Mouse (Mus musculus): ENCODE measurements around the gene Iqgap1. TPM values are rescaled to one million over a fixed set of nuclear protein-coding genes. Genes with fewer than 3 reads are reported as not detected.

Gene Iqgap1
- total RNA-seq, 1 experiment from 2014 or later = 141 TPM

- ATAC-seq (replicated peaks in 1 of 2; ENCODE audit: insufficient read depth in 1 of 2, low FRiP score in 2 of 2, low TSS enrichment in 1 of 2, low read depth in 1 of 2, poor library complexity in 2 of 2, severe bottlenecking in 2 of 2) = 0 out of 4 replicates have a peak, but pooled peaks of 1 of the 2 experiments have one; percentile 14
Observed at GRCm38 (mm10) chr7:80846280-80846678, 20.5 kb upstream of the Iqgap1 start.

DNA sequence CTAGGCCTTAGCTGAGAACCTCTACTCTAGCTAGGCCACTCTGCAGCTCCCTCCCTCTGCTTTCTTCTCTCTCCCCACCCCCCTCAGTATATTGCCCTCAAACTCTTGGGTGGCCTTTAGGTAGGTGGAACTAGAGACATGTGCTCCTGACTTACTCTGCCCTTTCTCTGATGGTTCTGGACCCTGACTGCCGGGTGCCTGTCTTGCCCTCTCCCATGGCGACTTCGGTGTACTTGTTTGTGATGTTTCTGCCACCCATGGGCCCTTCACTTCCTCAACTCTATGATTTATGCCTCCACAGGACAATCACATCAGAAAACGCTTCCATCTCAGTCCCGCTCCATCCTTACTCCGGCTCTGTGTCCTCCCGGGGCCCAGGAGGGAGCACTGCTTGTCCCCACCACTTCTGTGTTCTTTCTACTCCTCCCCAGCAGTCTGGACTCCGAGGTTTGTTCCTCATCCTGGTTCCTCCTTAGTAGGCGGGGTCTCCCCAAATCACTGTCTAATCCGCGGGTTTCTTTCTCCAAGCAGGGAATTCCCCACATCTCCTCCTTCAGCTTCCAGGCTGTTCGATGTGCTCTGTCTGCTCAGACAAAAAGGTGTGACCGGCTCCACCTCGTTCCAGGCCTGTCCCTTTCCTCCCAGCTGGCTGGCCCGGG, 20.0 kb upstream of the Iqgap1 start:
- ATAC-seq (replicated peaks in 1 of 2; ENCODE audit: insufficient read depth in 1 of 2, low FRiP score in 2 of 2, low TSS enrichment in 1 of 2, low read depth in 1 of 2, poor library complexity in 2 of 2, severe bottlenecking in 2 of 2) = peak in 1 of 2 experiments; percentile 7; a peak in 1 of 4 replicates

- ATAC-seq (replicated peaks in 1 of 2; ENCODE audit: insufficient read depth in 1 of 2, low FRiP score in 2 of 2, low TSS enrichment in 1 of 2, low read depth in 1 of 2, poor library complexity in 2 of 2, severe bottlenecking in 2 of 2) = no peak
Observed at GRCm38 (mm10) chr7:80844691-80845090, 18.9 kb upstream of the Iqgap1 start.

DNA sequence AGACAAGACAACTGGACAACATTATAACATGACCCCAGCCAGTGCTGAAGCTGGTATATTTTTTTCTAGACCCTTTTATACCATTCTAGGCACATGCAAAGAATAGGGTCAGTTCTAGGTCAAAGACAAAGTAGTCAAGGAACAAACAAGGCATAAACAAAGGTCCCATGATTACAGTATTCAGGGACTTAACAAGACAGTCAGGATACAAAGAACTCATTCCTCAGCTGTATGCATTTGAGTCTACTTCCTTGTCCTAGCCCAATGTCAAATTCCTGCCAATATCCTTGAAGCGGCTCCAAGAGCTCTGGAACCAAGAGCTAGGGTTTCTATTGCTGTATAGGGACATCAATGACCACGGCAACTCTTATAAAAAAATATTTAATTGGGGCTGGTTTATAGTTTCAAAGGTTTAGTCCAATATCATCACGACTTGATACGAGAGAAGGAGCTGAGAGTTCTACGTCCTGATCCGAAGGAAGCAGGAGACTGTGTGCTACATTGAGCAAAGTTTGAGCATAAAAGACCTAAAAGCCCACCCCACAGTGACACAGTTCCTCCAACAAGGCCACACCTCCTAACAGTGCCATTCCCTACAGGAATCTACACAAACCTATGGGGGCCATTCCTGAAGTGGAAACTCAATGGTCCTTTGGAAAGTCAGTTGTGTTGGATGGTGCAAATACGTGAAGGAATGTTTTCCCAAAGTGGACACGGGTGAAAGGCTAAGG, 18.3 kb upstream of the Iqgap1 start:
- ATAC-seq (replicated peaks in 1 of 2; ENCODE audit: insufficient read depth in 1 of 2, low FRiP score in 2 of 2, low TSS enrichment in 1 of 2, low read depth in 1 of 2, poor library complexity in 2 of 2, severe bottlenecking in 2 of 2) = no peak

- no peak for ATAC-seq (replicated peaks in 1 of 2; ENCODE audit: insufficient read depth in 1 of 2, low FRiP score in 2 of 2, low TSS enrichment in 1 of 2, low read depth in 1 of 2, poor library complexity in 2 of 2, severe bottlenecking in 2 of 2)
Observed at GRCm38 (mm10) chr7:80843176-80843575, 17.4 kb upstream of the Iqgap1 start.

GRCm38 (mm10) chr7:80842132-80842531, 16.4 kb upstream of the Iqgap1 start:
- ATAC-seq (replicated peaks in 1 of 2; ENCODE audit: insufficient read depth in 1 of 2, low FRiP score in 2 of 2, low TSS enrichment in 1 of 2, low read depth in 1 of 2, poor library complexity in 2 of 2, severe bottlenecking in 2 of 2) = no peak

DNA sequence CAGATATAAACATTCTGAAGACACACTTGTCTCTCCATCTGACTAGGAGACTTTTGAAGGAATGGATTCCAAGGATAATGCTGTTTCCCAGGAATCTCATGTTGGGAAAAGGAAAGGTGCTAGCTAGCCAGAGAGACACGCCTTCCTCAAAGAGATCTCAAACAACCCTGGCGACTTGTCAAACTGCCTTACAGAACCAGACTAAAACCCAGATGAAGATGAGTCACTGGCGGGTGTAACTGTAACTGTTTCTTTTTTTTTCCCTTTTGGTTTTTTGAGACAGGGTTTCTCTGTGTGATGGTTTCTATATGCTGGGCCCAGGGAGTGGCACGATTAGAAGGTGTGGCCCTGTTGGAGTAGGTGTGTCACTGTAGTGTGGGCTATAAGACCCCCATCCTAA, 15.2 kb upstream of the Iqgap1 start:
- ATAC-seq (replicated peaks in 1 of 2; ENCODE audit: insufficient read depth in 1 of 2, low FRiP score in 2 of 2, low TSS enrichment in 1 of 2, low read depth in 1 of 2, poor library complexity in 2 of 2, severe bottlenecking in 2 of 2) = no peak

DNA sequence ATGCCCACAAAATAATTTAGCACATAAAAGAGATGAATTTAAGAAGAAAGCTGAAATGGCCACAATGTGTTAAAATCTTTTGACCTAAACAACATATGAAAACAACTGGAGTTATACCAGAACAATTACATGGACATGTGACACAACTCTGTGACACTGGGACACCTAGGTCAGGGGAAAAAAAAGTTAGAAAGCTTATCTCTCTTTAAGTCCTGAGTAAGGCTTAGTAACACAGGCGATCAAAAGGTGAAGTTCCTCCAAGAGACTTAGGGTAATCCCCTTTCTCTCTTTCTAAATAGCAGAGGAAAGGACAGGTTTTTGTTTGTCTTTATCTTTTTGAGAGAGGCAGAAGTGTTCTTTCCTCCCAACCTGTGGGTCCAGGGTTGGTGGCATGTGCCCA, 14.5 kb upstream of the Iqgap1 start:
- no peak for ATAC-seq (replicated peaks in 1 of 2; ENCODE audit: insufficient read depth in 1 of 2, low FRiP score in 2 of 2, low TSS enrichment in 1 of 2, low read depth in 1 of 2, poor library complexity in 2 of 2, severe bottlenecking in 2 of 2)

GRCm38 (mm10) chr7:80839755-80840154, 14.0 kb upstream of the Iqgap1 start:
- no peak for ATAC-seq (replicated peaks in 1 of 2; ENCODE audit: insufficient read depth in 1 of 2, low FRiP score in 2 of 2, low TSS enrichment in 1 of 2, low read depth in 1 of 2, poor library complexity in 2 of 2, severe bottlenecking in 2 of 2)

- no peak for ATAC-seq (replicated peaks in 1 of 2; ENCODE audit: insufficient read depth in 1 of 2, low FRiP score in 2 of 2, low TSS enrichment in 1 of 2, low read depth in 1 of 2, poor library complexity in 2 of 2, severe bottlenecking in 2 of 2)
Observed at GRCm38 (mm10) chr7:80838247-80838646, 12.5 kb upstream of the Iqgap1 start.

DNA sequence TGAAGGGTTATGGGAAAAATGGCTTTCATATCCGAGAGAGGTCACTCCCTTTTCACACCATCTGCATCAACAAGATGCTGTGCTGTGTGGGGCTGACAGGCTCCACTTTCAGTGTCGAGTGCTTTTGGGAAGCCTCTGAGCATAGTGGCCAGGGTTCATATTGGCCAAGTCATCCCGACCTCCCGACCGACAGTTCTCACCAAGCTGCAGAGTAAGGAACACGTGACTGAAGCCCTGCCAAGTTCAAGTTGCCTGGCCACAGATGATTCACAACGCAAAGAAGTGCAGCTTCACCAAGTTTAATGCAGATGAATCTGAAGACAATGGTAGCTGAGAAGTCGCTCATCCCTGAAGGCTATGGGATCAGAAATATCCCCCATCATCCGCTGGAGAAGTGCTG, 12.0 kb upstream of the Iqgap1 start:
- no peak for ATAC-seq (replicated peaks in 1 of 2; ENCODE audit: insufficient read depth in 1 of 2, low FRiP score in 2 of 2, low TSS enrichment in 1 of 2, low read depth in 1 of 2, poor library complexity in 2 of 2, severe bottlenecking in 2 of 2)

DNA sequence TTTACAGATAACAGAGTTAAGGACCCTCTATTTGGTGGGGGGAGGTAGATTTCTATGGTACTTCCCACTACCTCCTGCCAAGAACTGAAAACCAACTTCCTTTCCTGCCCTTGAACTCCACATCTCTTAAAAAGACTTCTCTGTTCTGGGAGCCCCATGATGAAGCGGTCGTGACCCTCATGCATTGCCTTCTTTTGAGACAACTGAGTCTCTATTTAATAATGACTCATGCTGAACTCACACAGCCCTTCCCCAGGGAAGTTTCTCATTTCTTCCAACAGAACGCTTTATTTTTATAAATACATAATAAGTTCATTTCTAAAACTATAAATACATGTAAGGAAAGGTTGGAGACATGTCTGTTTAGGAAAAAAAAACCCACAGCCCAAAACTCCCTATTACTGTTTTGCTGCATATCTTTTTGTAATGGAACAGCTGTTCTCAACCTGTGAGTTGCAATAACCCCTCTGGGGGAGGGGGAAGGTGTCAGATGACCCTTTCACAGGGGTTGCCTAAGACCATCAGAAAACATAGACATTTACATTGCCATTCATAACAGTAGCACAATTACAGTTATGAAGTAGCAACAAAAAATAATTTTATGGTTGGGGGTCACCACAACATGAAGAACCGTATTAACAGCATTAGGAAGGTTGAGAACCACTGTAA, 10.3 kb upstream of the Iqgap1 start:
- ATAC-seq (replicated peaks in 1 of 2; ENCODE audit: insufficient read depth in 1 of 2, low FRiP score in 2 of 2, low TSS enrichment in 1 of 2, low read depth in 1 of 2, poor library complexity in 2 of 2, severe bottlenecking in 2 of 2) = 0 out of 4 replicates have a peak, but pooled peaks of 1 of the 2 experiments have one; percentile 18

DNA sequence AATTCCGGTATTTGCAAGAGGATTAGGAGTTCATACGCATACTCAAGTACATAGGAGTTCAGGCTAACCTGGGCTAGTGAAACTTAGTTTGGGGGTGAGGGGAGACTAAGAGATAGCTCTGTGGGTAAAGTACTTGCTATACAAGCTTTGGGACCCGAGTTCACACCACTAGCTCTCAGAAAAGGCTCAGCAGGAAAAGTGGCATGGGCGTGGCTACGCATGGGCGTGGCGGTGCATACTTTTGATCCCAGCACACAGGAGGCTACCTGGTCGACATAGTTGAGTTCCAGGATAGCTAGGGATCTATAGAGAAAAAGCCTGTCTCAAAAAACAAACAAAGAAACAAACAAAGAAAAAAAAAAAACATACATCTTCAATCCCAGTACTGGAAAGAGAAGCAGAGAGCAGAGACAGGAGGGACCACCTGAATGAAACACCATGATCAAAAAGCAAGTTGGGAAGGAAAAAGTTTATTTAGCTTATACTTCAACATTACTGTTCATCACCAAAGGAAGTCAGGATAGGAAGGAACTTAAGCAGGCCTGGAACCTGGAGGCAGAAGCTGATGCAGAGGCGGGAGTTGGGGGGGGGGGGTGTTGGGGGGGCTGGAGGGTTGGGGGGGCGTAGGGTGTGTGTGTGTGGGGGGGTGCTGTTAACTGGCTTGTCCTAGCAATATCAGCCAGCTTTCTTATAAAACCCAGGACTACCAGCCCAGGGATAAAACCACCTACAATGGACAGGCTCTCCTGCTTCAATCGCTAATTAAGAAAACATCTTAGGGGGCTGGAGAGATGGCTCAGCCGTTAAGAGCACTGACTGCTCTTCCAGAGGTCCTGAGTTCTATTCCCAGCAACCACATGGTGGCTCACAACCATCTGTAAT, 8.1 kb upstream of the Iqgap1 start:
- ATAC-seq (replicated peaks in 1 of 2; ENCODE audit: insufficient read depth in 1 of 2, low FRiP score in 2 of 2, low TSS enrichment in 1 of 2, low read depth in 1 of 2, poor library complexity in 2 of 2, severe bottlenecking in 2 of 2) = no peak

DNA sequence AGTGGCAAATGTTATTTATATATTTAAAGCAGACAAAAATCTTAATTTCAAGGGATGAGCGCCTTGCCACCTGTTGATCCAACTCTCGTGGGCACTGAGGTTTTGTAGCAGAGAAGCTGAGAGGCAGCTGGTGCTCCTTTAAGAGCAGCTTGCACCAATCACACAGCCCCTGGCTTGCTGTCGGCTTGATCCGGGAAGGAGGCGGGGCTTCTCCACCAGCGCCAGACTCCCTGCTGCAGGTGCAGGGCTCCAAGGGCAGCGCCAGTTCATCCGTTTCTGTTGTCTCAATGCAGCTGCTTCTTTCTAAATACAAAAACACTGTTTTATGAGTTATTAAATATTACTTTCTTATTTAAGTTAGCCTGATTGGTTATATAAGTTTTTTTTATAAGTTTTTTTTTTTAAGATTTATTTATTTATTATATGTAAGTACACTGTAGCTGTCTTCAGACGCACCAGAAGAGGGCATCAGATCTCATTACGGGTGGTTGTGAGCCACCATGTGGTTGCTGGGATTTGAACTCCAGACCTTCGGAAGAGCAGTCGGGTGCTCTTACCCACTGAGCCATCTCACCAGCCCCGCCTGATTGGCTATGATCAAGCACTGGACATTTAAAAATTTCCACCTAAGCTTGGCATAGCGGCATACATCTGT, 7.3 kb upstream of the Iqgap1 start:
- peak; percentile 86 to 88 for ATAC-seq (replicated peaks in 1 of 2; ENCODE audit: insufficient read depth in 1 of 2, low FRiP score in 2 of 2, low TSS enrichment in 1 of 2, low read depth in 1 of 2, poor library complexity in 2 of 2, severe bottlenecking in 2 of 2)

DNA sequence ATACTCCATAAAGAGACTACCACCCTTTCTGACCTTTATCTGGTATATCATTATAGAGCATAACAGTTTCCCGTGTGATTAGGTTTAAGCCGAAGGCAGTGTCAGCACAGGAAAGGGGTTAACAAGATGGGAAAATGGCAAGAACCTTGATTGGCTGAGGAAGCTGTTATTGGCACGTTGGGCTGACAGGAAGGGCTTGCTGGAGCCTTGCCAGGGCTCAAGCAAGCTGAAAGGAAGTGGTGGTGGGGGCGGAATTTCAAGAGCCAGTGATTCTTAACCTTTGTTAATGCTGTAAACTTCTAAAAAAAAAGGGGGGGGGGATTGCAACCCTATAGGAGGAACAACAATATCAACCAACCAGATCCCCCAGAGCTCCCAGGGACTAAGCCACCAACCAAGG, 6.4 kb upstream of the Iqgap1 start:
- ATAC-seq (replicated peaks in 1 of 2; ENCODE audit: insufficient read depth in 1 of 2, low FRiP score in 2 of 2, low TSS enrichment in 1 of 2, low read depth in 1 of 2, poor library complexity in 2 of 2, severe bottlenecking in 2 of 2) = peak; percentile 30 to 49; a peak in 2 of 4 replicates

GRCm38 (mm10) chr7:80830193-80830803, 4.5 kb upstream of the Iqgap1 start:
- no peak for ATAC-seq (replicated peaks in 1 of 2; ENCODE audit: insufficient read depth in 1 of 2, low FRiP score in 2 of 2, low TSS enrichment in 1 of 2, low read depth in 1 of 2, poor library complexity in 2 of 2, severe bottlenecking in 2 of 2)
